Mouse (Mus musculus) kidney, adult 11 months (tissue): Measurements from ENCODE around the gene 5430419D17Rik.

Experiments used
- DNase-seq: peaks from one replicate; pipeline ENCODE4 v3.0.0; 2022

Gene 5430419D17Rik

GRCm38 (mm10) chr7:131174121-131174520 is at the start of gene 5430419D17Rik:
Gene 5430419D17Rik (plus strand): TSS chr7:131174402.
- no peak for DNase-seq

- no peak for DNase-seq
These were observed 44.2 kb upstream of the 5430419D17Rik start for GRCm38 (mm10) chr7:131130021-131130420.

- DNase-seq, result no peak
These were observed 41.0 kb upstream of the 5430419D17Rik start for GRCm38 (mm10) chr7:131133181-131133580.

- DNase-seq, result no peak
These were observed 28.0 kb upstream of the 5430419D17Rik start, which contains the start of gene 4933402N03Rik for GRCm38 (mm10) chr7:131146214-131146613. Gene 4933402N03Rik (minus strand): TSS chr7:131146314.

GRCm38 (mm10) chr7:131150179-131150578 is 24.0 kb upstream of the 5430419D17Rik start:
- DNase-seq, result no peak

GRCm38 (mm10) chr7:131153044-131153443 is 21.2 kb upstream of the 5430419D17Rik start:
- no peak for DNase-seq

GRCm38 (mm10) chr7:131162251-131162650 is 12.0 kb upstream of the 5430419D17Rik start:
- no peak for DNase-seq

- DNase-seq, result no peak
These were observed 6.4 kb upstream of the 5430419D17Rik start for GRCm38 (mm10) chr7:131167771-131168170.

GRCm38 (mm10) chr7:131169099-131169498 is 5.1 kb upstream of the 5430419D17Rik start:
- no peak for DNase-seq

- DNase-seq, result no peak
These were observed 8.5 kb downstream of the 5430419D17Rik start for GRCm38 (mm10) chr7:131182685-131183084.

- no peak for DNase-seq
These were observed 10.1 kb downstream of the 5430419D17Rik start for GRCm38 (mm10) chr7:131184339-131184738.

- no peak for DNase-seq
These were observed 12.8 kb downstream of the 5430419D17Rik start for GRCm38 (mm10) chr7:131187047-131187446.

- no peak for DNase-seq
These were observed 13.8 kb downstream of the 5430419D17Rik start for GRCm38 (mm10) chr7:131187996-131188395.

GRCm38 (mm10) chr7:131223086-131223485 is 48.9 kb downstream of the 5430419D17Rik start:
- no peak for DNase-seq

- no peak for DNase-seq
These were observed 61.9 kb downstream of the 5430419D17Rik start for GRCm38 (mm10) chr7:131236091-131236490.

- DNase-seq, result no peak
These were observed 70.8 kb downstream of the 5430419D17Rik start for GRCm38 (mm10) chr7:131244993-131245392.

GRCm38 (mm10) chr7:131256841-131257240 is 82.6 kb downstream of the 5430419D17Rik start:
- DNase-seq, result no peak

- DNase-seq, result no peak
These were observed 83.1 kb downstream of the 5430419D17Rik start for GRCm38 (mm10) chr7:131257309-131257708.

GRCm38 (mm10) chr7:131260946-131261345 is 86.7 kb downstream of the 5430419D17Rik start:
- DNase-seq, result no peak

GRCm38 (mm10) chr7:131264251-131264650 is 90.0 kb downstream of the 5430419D17Rik start:
- DNase-seq, result no peak

GRCm38 (mm10) chr7:131265851-131266250 is 91.6 kb downstream of the 5430419D17Rik start:
- DNase-seq, result no peak

- DNase-seq, result no peak
These were observed 122.9 kb downstream of the 5430419D17Rik start for GRCm38 (mm10) chr7:131297151-131297550.

- DNase-seq, result no peak
These were observed 129.1 kb downstream of the 5430419D17Rik start for GRCm38 (mm10) chr7:131303340-131303739.

GRCm38 (mm10) chr7:131306733-131307132 is 132.5 kb downstream of the 5430419D17Rik start:
- DNase-seq, result no peak

GRCm38 (mm10) chr7:131314493-131314892 is 140.3 kb downstream of the 5430419D17Rik start:
- DNase-seq, result no peak
